ENCODE assay signal across 15 mouse cellular contexts in genomic region chr2:143924085-143924484, GRCm38 (mm10). TPM values are rescaled to one million over a fixed set of nuclear protein-coding genes. Genes with fewer than 3 reads are reported as not detected.
DNase-seq lines count a peak whose midpoint lies in the region; ATAC-seq and TF ChIP-seq lines count a peak whose summit lies in the region.
"Had no signal": no experiment of that assay in that cellular context is flagged by ENCODE, and none has a peak within 500 bp of the region (broad histone marks: within the 10 kb centered on the region; RNA-seq: fewer than 3 reads in every experiment).

No protein-coding gene starts in this region.

- peak overlapping the region; percentile 81 for H3K27ac ChIP-seq in heart, embryonic 11.5 days (ENCODE audit: low read depth, low read length)
- H3K27ac ChIP-seq: kidney, postnatal 0 days; liver, embryonic 12.5 days; macrophage had no signal

- peak overlapping the region; percentile 49 for H3K4me2 ChIP-seq in heart, embryonic 11.5 days
- H3K4me2 ChIP-seq: liver, embryonic 12.5 days had no signal

- WGBS in heart, embryonic 11.5 days (ENCODE audit: insufficient replicate concordance), result 30% methylated on average over 7 of the region's 7 CpGs

- TF ChIP-seq CTCF in E14TG2a.4 (conservative IDR thresholded peaks at IDR 0.05; ENCODE audit: low read length), result no peak

- ATAC-seq in heart, embryonic 11.5 days (replicated peaks; ENCODE audit: insufficient number of reproducible peaks, low FRiP score, low TSS enrichment), result no peak
- ATAC-seq: hindbrain, embryonic 16.5 days; liver, embryonic 12.5 days; midbrain, embryonic 16.5 days had no signal

- H3K4me3 ChIP-seq in heart, embryonic 11.5 days (ENCODE audit: low read depth, low read length), result 0 out of 2 replicates have a peak overlapping the region, but pooled peaks have one; percentile 8
- peak overlapping the region; percentile 29 for H3K4me3 ChIP-seq in E14TG2a.4 (replicated peaks; ENCODE audit: low read length)
- H3K4me3 ChIP-seq: liver, embryonic 12.5 days had no signal

- no peaks in the 10 kb centered on the region for H3K27me3 ChIP-seq in heart, embryonic 11.5 days (ENCODE audit: control insufficient read depth, insufficient read depth, low read length)
- H3K27me3 ChIP-seq in E14TG2a.4 (ENCODE audit: insufficient read depth, low read length), result no peaks in the 10 kb centered on the region
- H3K27me3 ChIP-seq: liver, embryonic 12.5 days had no signal

- no peaks in the 10 kb centered on the region for H3K36me3 ChIP-seq in heart, embryonic 11.5 days (ENCODE audit: control insufficient read depth, insufficient read depth, low read length)
- peaks cover 4% of the 10 kb centered on the region for H3K36me3 ChIP-seq in E14TG2a.4 (ENCODE audit: insufficient read depth, low read length)
- H3K36me3 ChIP-seq: liver, embryonic 12.5 days had no signal

- no peaks in the 10 kb centered on the region for H3K9me3 ChIP-seq in heart, embryonic 11.5 days (replicated peaks; ENCODE audit: control insufficient read depth, low read length)
- H3K9me3 ChIP-seq in E14TG2a.4 (ENCODE audit: low read length), result no peaks in the 10 kb centered on the region
- H3K9me3 ChIP-seq: liver, embryonic 12.5 days had no signal

- peak overlapping the region; percentile 22; the same call in 1 of the 2 replicates for H3K9ac ChIP-seq in heart, embryonic 11.5 days (ENCODE audit: low read depth, low read length)
- H3K9ac ChIP-seq: liver, embryonic 12.5 days had no signal

- intact Hi-C loops in heart, postnatal 14 days (cut with DNase I), result no loop called here

- DNase-seq in heart, postnatal 14 days, result no peak
- peak; percentile 29 for DNase-seq in CD4-positive, CD25-positive, alpha-beta regulatory T cell, adult 2 months (ENCODE audit: low read depth, low spot score)
- peak; percentile 53 to 58 for DNase-seq in adrenal gland, postnatal 36 days
- DNase-seq in layer of hippocampus, postnatal 14 days (ENCODE audit: low spot score in 2 of 2), result no peak
- DNase-seq in yolk sac, embryonic 10.5 days (ENCODE audit: low spot score), result no peak
- DNase-seq: cerebellum, adult 9-11 months; layer of hippocampus, adult 9-11 months; right cerebral cortex, postnatal 4 days had no signal

- peaks cover 27% of the 10 kb centered on the region for H3K4me1 ChIP-seq in heart, embryonic 11.5 days (ENCODE audit: control insufficient read depth, insufficient read depth, low read length)
- H3K4me1 ChIP-seq in E14TG2a.4 (replicated peaks; ENCODE audit: low read depth, low read length), result peaks cover 83% of the 10 kb centered on the region

RNA-seq across cellular contexts. Expression of gene Dstn, which starts 9.0 kb away (rescaled TPM):
- polyA plus RNA-seq in heart, embryonic 11.5 days (2014; fragmentation: Nextera tagmentation; extraction: Ambion mirVana), result 1,059 and 1,185 TPM in 2 replicates
- 100 to 1,000 TPM; 321 to 347 TPM for total RNA-seq in heart, postnatal 14 days (2021)
- 100 to 1,000 TPM; 227 to 300 TPM for total RNA-seq in adrenal gland, postnatal 36 days (2021)
- total RNA-seq in layer of hippocampus, postnatal 14 days (2021), result 100 to 1,000 TPM; 225 to 238 TPM

Comparison
In these comparisons a context has a peak if more than half of its experiments do, and no peak if none do; other contexts are left out.
1. DNase-seq: peak in CD4-positive, CD25-positive, alpha-beta regulatory T cell, adult 2 months (single experiment) and adrenal gland, postnatal 36 days (2 of 2); none in heart, postnatal 14 days (0 of 2), layer of hippocampus, postnatal 14 days (0 of 2) and yolk sac, embryonic 10.5 days (single experiment).